Mouse (Mus musculus) colon, adult 2 months (tissue): ENCODE measurements around the gene Ubash3a. TPM values are rescaled to one million over a fixed set of nuclear protein-coding genes. Genes with fewer than 3 reads are reported as not detected.

Experiments used
- polyA plus RNA-seq: library from polyadenylated mRNA; depleted of rRNA; stranded (reverse); fragments of >200 nt; gene quantifications from 2 replicates; pipeline ENCODE4 v1.2.3, GENCODE M21; 2012; rRNA removed

Ubash3a gene
- 0.61 and 0.63 TPM in 2 replicates for polyA plus RNA-seq

GRCm38 (mm10) chr17:31207771-31208334 lies at the start of gene Ubash3a:
TSS of gene Ubash3a (plus strand) at chr17:31207873.

GRCm38 (mm10) chr17:31165127-31165526 lies 42.5 kb upstream of the Ubash3a start, which contains the start of gene Tff1:
TSS of gene Tff1 (minus strand) at chr17:31165277.

GRCm38 (mm10) chr17:31198877-31199276 lies 8.8 kb upstream of the Ubash3a start, which contains the start of gene Tmprss3:
TSS of gene Tmprss3 (minus strand) at chr17:31198977.

GRCm38 (mm10) chr17:31276922-31277918 lies 69.5 kb downstream of the Ubash3a start, which contains the start of gene Rsph1:
TSS of gene Rsph1 (minus strand) at chr17:31277383.

GRCm38 (mm10) chr17:31286492-31286891 lies 78.8 kb downstream of the Ubash3a start, which contains the start of gene Slc37a1:
TSS of gene Slc37a1 (plus strand) at chr17:31286792.

Other genes starting within 250 kb of the Ubash3a start
- 5.5 and 5.8 TPM in 2 replicates for gene Abcg1, start 150.2 kb upstream of the Ubash3a start, polyA plus RNA-seq
- 6,008 and 6,282 TPM in 2 replicates for gene Tff3, start 78.2 kb upstream of the Ubash3a start, polyA plus RNA-seq
- gene Tff2, start 63.6 kb upstream of the Ubash3a start, polyA plus RNA-seq: 2.7 and 112 TPM in 2 replicates
- gene Tff1, start 42.6 kb upstream of the Ubash3a start, polyA plus RNA-seq: 0.24 TPM in 1 of 2 replicates, not detected in the other
- not detected in 2 replicates for gene Tmprss3, start 8.9 kb upstream of the Ubash3a start, polyA plus RNA-seq
- gene Rsph1, start 69.5 kb downstream of the Ubash3a start, polyA plus RNA-seq: 0.47 and 0.78 TPM in 2 replicates
- 300 and 305 TPM in 2 replicates for gene Slc37a1, start 78.9 kb downstream of the Ubash3a start, polyA plus RNA-seq
- 290 and 464 TPM in 2 replicates for gene Pde9a, start 178.3 kb downstream of the Ubash3a start, polyA plus RNA-seq